17 mouse cellular contexts compared by ENCODE assay signal in the genomic region with DNA sequence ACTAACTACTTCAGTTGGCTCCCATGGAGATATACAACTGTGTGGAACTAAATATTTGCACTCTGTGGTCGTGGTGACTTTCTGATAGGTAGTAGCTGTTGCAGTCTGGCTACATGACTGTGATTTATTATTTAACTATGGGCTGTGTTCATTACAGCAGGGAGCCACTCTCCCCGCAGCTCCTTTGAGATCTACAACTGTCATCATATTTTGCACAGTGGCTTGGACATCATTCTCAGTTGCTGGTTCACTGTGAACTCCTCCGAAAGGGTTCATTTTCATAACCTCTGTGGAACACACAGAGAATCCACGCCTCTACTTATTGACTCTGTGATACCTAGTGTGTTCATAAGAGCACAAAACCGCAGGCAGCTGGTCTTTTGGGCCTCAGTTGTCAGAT.
DNase-seq lines count a peak whose midpoint lies in the region; ATAC-seq and TF ChIP-seq lines count a peak whose summit lies in the region.
"Had no signal": no experiment of that assay in that cellular context is flagged by ENCODE, and none has a peak within 500 bp of the region (broad histone marks: within the 10 kb centered on the region; RNA-seq: fewer than 3 reads in every experiment).

No protein-coding gene starts in this region.

- no peak for DNase-seq in hindbrain, embryonic 11.5 days (ENCODE audit: low spot score)
- no peak for DNase-seq in hindbrain, postnatal 0 days (ENCODE audit: low spot score)
- DNase-seq in retina, embryonic 14.5 days (ENCODE audit: low spot score): peak; percentile 39
- no peak for DNase-seq in retina, postnatal 1 day
- DNase-seq in left cerebral cortex, postnatal 4 days: no peak
- no peak for DNase-seq in heart, postnatal 36 days
- DNase-seq: adrenal gland, postnatal 10 days; gastrocnemius, adult 2 months; heart, adult 11 months; kidney, postnatal 14 days; right cerebral cortex, postnatal 25 days; thymus, postnatal 4 days had no signal

- WGBS in hindbrain, embryonic 11.5 days: 22% methylated on average over 5 of the region's 5 CpGs
- 20% methylated on average over 5 of the region's 5 CpGs for WGBS in hindbrain, postnatal 0 days
- 31% methylated on average over 5 of the region's 5 CpGs for WGBS in midbrain, embryonic 13.5 days
- WGBS in olfactory bulb, adult 2 months: 47% methylated on average over 5 of the region's 5 CpGs

- H3K27ac ChIP-seq in hindbrain, embryonic 11.5 days (ENCODE audit: low read depth, low read length): 0 out of 2 replicates have a peak overlapping the region, but pooled peaks have one; percentile 4
- no peak overlapping the region for H3K27ac ChIP-seq in hindbrain, postnatal 0 days
- H3K27ac ChIP-seq in midbrain, embryonic 13.5 days: peak overlapping the region; percentile 58
- peak overlapping the region; percentile 69 for H3K27ac ChIP-seq in olfactory bulb, adult 2 months (ENCODE audit: insufficient read depth, low read depth, low read length)
- H3K27ac ChIP-seq: embryonic facial prominence, embryonic 13.5 days; gastrocnemius, adult 2 months; heart, embryonic 15.5 days had no signal

- H3K9me3 ChIP-seq in hindbrain, embryonic 11.5 days (ENCODE audit: control insufficient read depth, low read length): no peaks in the 10 kb centered on the region
- no peaks in the 10 kb centered on the region for H3K9me3 ChIP-seq in hindbrain, postnatal 0 days (ENCODE audit: low read length)
- no peaks in the 10 kb centered on the region for H3K9me3 ChIP-seq in midbrain, embryonic 13.5 days
- H3K9me3 ChIP-seq: embryonic facial prominence, embryonic 13.5 days; heart, embryonic 15.5 days had no signal

- H3K4me1 ChIP-seq in hindbrain, embryonic 11.5 days (replicated peaks; ENCODE audit: control insufficient read depth, insufficient read depth, low read length): no peaks in the 10 kb centered on the region
- 0 out of 2 replicates have a peak, but pooled peaks cover 4% of the 10 kb centered on the region for H3K4me1 ChIP-seq in hindbrain, postnatal 0 days (ENCODE audit: insufficient read depth, low read length)
- H3K4me1 ChIP-seq in midbrain, embryonic 13.5 days (replicated peaks): peaks cover 14% of the 10 kb centered on the region
- no peaks in the 10 kb centered on the region for H3K4me1 ChIP-seq in olfactory bulb, adult 2 months (ENCODE audit: control insufficient read depth, insufficient read depth, low read length)
- H3K4me1 ChIP-seq: embryonic facial prominence, embryonic 13.5 days; heart, embryonic 15.5 days had no signal

- no peak overlapping the region for H3K4me2 ChIP-seq in hindbrain, embryonic 11.5 days (replicated peaks; ENCODE audit: low read depth, low read length)
- no peak overlapping the region for H3K4me2 ChIP-seq in hindbrain, postnatal 0 days (ENCODE audit: low read depth, low read length)
- H3K4me2 ChIP-seq in midbrain, embryonic 13.5 days (replicated peaks): no peak overlapping the region
- H3K4me2 ChIP-seq: embryonic facial prominence, embryonic 13.5 days; heart, embryonic 15.5 days had no signal

- H3K27me3 ChIP-seq in hindbrain, embryonic 11.5 days (ENCODE audit: control insufficient read depth, insufficient read depth, low read length): no peaks in the 10 kb centered on the region
- no peaks in the 10 kb centered on the region for H3K27me3 ChIP-seq in hindbrain, postnatal 0 days (ENCODE audit: insufficient read depth, low read length)
- H3K27me3 ChIP-seq in midbrain, embryonic 13.5 days: no peaks in the 10 kb centered on the region
- H3K27me3 ChIP-seq: embryonic facial prominence, embryonic 13.5 days; heart, embryonic 15.5 days had no signal

- no peak for TF ChIP-seq CTCF in hindbrain, postnatal 0 days (IDR thresholded peaks at IDR 0.05; ENCODE audit: low read depth)
- no peak for TF ChIP-seq CTCF in olfactory bulb, adult 2 months (IDR thresholded peaks at IDR 0.05; ENCODE audit: insufficient read depth, low read depth, low read length)

- peak; percentile 92 for ATAC-seq in hindbrain, embryonic 11.5 days (ENCODE audit: low FRiP score)
- no peak for ATAC-seq in hindbrain, postnatal 0 days
- peak; percentile 77; the same call in 1 of the 2 replicates for ATAC-seq in midbrain, embryonic 13.5 days
- ATAC-seq: lung, postnatal 0 days had no signal

- H3K36me3 ChIP-seq in hindbrain, embryonic 11.5 days (ENCODE audit: control insufficient read depth, insufficient read depth, low read length): no peaks in the 10 kb centered on the region
- H3K36me3 ChIP-seq in hindbrain, postnatal 0 days (ENCODE audit: insufficient read depth, low read length): no peaks in the 10 kb centered on the region
- no peaks in the 10 kb centered on the region for H3K36me3 ChIP-seq in midbrain, embryonic 13.5 days
- H3K36me3 ChIP-seq: embryonic facial prominence, embryonic 13.5 days; heart, embryonic 15.5 days had no signal

- intact Hi-C loops in left cerebral cortex, postnatal 4 days (cut with DNase I): no loop called here
- intact Hi-C loops in heart, postnatal 36 days (cut with DNase I): no loop called here

- H3K9ac ChIP-seq in hindbrain, embryonic 11.5 days (ENCODE audit: low read depth, low read length): no peak overlapping the region
- no peak overlapping the region for H3K9ac ChIP-seq in hindbrain, postnatal 0 days (replicated peaks; ENCODE audit: low read length)
- H3K9ac ChIP-seq in midbrain, embryonic 13.5 days (replicated peaks): no peak overlapping the region
- H3K9ac ChIP-seq: embryonic facial prominence, embryonic 13.5 days; heart, embryonic 15.5 days had no signal

- no peak overlapping the region for H3K4me3 ChIP-seq in hindbrain, embryonic 11.5 days (ENCODE audit: low read depth, low read length)
- no peak overlapping the region for H3K4me3 ChIP-seq in hindbrain, postnatal 0 days (ENCODE audit: low read length)
- H3K4me3 ChIP-seq in midbrain, embryonic 13.5 days (replicated peaks): no peak overlapping the region
- no peak overlapping the region for H3K4me3 ChIP-seq in olfactory bulb, adult 2 months (ENCODE audit: insufficient read depth, low read depth, low read length)
- H3K4me3 ChIP-seq: embryonic facial prominence, embryonic 13.5 days; gastrocnemius, adult 2 months; heart, embryonic 15.5 days had no signal

- no peak for TF ChIP-seq POLR2A in olfactory bulb, adult 2 months (IDR thresholded peaks at IDR 0.05; ENCODE audit: insufficient read depth, low read depth, low read length)
